Mouse (Mus musculus): ENCODE measurements around the gene Vwa3b.

Gene Vwa3b

DNA sequence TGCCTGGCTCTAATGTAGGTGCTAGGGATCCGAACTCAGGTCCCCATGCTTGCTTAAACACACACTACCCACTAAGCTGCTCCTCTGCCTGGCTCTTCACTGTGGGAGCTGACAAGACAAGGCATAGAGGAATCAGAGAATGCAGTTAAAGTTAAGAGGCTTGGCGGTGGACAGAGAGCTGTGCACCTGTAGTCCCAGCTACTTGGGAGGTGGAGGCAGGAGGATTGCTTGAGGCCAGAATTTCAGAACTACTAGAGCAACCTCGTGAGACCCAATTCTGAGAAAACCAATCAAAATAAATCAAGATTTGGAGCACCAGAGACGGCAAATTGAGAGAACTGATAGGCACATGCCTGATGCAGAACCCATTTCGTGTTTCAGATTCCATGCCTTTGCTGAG, 36.7 kb downstream of the Vwa3b start:
- no peak for DNase-seq (ENCODE audit: low read depth, low spot score)

DNA sequence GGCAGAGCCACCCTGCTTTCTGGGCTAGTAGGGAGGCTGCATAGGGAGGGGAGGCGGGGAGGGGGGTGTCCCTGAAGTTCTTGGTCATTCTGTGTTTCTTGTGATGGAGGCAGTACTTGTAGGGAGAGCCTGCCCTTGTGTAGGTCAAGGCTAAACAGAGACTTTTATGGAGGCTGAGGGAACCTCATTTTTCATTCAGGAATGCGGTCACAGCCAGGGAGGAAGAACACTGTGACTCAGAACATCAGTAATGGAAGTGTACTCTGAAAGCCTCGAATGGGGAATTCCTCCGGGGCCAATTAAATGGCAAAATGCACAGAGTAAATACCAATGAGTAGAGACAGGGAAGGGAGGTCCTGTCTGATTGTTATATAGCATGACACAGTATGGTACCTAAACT, 37.4 kb downstream of the Vwa3b start:
- no peak for DNase-seq (ENCODE audit: low read depth, low spot score)

DNA sequence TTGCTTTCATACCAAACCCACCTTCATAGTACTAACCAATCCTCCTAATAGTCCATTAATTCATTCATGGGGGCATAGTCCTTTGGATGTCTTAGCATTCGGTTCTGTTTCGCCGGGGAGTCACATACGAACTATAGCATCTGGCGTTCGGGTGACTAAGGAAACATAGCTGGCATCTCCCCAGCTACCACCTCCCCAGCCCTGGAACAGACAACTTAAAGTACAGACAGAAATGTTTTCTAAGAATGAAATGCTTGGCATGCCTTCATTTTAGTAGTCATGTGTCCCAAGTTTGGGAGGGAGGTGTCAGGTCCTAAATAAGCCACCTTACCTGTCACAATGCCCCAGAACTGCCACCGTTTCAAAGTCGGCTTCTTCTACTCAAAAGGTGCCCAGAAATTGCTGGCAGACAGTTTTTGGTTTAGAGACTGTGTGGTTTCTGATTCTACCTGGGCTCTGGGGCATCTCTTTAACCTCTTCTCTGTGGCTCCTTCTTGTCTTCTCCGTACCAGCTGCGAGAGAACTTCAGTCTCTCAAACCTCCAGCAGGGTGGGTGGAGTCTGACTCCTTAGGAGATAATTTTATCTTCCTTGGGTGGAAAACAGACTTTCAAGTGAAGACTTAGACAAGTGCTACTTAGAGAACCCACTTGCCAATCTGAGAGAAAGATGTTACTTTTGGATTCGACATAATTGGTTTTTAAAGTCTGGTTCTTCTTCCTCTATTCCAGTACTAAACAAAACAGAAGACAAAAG, 39.4 kb downstream of the Vwa3b start:
- peak; percentile 77 for DNase-seq (ENCODE audit: low read depth, low spot score)

DNA sequence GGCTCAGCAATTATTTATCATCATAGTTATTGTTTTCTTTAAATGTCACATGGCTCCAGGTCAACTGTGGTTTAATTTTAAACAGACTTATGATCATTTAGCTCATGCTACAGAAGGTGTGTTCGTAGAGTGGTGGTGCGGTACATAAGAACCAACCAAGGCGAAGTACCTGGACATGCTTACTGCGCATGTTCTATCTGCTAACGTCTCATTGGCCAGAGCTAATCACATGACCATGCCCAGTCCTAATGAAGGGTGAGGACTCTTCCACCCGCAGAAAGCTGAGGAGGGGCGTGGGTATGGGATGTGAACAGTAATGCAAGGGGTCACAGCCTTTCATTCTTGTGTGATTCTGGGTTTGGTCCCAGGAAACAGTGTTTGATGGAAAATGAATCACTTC, 49.4 kb downstream of the Vwa3b start:
- DNase-seq (ENCODE audit: low read depth, low spot score), result no peak

DNA sequence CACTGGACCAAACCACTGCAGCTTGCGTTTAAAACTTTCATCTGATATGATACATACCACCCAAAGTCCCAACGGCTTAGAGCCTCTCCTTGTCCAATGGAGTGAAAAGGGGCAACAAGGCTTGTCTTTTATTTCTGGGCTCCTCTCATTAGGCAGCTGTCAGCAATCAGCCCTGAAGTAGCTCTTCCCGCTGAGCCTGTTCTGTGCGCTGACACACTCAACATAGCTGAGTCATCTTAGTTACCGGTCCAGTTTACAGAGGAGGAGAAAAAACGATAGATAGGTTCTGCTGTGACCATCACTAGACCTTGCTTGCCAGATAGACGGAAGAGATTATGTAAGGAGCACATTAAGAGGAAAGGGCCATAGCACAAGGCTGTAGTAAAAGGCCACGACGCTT, 50.9 kb downstream of the Vwa3b start:
- DNase-seq (ENCODE audit: low read depth, low spot score), result no peak

DNA sequence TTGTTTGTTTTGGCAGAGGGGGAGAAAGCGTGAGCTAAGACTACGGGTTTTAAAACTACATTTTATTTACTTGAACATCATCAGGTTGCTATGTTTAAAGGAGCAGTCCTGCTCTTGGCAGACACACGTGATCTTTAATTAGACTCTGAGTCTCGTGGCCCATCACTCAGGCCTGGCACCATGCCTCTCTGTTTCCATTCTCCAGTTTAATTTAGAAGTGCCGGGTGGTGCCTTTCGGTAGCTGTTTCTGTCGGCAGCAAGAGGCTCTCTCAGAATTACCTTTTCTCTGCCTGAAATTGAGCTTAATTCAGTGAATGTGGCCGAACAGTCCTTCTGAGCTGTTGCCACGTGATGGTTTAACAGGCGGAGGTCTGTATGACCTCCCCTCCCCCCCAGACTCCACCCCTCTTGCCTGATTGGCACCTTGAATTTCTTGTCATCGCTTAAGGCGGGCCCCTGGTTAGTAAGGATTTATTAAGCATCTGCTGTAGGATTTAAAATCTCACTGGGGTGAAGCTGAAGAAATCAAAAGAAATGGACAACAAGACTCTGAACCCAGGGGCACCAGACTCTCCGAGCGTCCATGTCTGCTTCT, 51.7 kb downstream of the Vwa3b start:
- DNase-seq (ENCODE audit: low read depth, low spot score), result peak; percentile 81

DNA sequence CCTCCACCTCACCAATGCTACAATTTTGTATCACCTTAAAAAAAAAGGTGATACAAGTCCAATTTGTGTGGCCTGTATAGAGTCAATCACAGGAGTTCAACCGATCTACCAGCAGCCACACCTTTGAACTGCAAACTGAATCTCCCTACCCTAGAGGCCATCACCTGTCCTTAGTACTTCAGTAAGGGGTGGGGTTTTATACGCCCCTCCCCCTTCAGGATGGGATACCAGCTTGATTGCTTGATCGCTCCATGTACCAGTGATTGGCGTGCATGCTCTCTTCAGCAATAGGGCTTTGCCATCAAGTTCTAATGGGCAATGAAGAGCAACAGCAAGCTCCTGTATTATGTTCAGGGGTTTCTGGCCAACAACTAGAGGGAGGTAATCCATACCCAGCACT, 54.0 kb downstream of the Vwa3b start:
- DNase-seq (ENCODE audit: low read depth, low spot score), result no peak

DNA sequence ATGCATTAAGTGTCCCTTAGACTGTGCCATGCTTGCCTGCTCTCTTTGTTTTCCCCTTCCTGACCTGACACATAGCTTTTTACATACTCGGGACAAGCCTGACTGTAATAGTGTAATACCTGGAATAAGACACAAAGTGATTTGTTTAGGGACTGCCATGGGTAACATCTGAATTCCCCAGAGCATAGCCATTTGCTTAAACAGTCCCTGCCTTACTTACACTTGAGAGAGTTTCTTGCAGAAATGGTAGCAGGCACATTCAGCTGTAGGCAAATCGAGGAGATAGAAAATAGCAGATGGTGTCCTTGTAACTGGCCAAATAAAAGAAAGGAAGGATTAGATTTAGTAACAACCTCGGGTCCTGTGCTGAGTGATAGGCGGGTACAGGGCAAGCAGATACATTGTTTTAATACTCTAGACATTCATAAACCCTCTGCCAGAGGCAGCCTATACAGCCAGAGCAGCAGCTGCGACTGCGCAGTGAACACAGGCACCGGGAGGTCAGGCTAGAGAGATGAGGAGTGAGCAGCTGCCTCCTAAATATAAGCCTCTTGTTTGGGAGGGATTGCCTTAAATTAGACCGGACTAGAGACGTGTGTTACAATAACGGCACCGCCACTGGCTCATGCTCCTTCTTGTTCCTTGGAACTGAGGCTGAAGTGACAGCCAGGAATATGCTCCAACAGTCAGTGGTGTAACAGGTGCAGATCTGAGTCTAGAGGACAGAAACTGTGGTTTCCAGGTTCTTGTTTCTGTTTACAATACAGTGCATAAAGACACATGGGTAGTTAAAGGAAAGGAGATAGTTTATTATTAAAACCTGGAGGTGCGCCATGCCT, 55.2 kb downstream of the Vwa3b start:
- peak; percentile 51 for DNase-seq (ENCODE audit: low read depth, low spot score)

DNA sequence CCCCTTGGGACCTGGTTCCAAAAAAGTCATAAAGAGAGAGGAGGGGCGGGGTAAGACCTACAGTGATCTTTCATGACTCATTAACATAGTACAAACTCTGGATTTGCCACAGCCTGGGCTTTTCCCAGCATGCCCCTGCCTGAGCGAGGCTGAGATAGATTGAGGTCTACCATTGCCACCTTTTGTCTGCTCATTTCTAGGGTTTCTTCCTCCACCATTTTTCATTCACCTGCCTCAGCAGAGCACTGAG, 55.7 kb downstream of the Vwa3b start:
- DNase-seq (ENCODE audit: low read depth, low spot score), result no peak

DNA sequence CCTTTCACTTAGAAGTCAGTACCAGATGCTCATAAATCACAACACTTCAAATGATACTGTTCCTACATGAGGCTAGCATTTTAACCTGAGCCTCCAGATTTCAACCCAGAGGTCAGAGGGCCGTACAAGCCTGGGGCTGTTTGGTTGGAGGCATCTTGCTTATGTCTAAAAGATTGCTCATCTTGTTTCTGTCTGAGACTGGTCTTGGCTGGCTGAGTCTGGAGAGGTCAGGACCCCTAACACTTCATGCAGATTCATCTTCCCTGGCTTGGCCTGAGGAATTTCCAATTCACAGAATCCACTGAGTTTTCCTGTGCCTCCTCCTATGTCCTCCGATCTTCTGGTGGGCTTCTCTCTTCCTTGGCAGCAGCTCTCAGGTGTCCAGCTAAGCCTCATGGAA, 57.7 kb downstream of the Vwa3b start:
- DNase-seq (ENCODE audit: low read depth, low spot score), result no peak

DNA sequence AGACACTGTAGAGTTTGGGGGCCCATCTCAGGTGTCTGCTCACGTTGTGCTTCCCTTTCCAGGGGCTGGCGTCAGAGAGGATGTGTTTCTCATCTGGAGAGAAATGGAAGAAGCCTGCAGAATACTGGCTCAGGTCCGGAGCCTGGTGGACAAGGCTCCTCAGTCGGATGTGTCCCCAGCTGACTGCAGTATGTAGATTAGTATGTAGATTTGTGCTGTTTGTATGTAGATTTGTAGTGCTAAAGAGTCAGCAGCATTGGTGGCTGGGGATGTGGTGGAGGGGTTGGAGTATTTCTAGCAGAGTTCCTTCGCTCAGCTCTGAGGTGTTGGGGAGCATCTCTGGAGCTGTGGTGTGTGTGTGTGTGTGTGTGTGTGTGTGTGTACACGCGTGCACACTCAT, 58.8 kb downstream of the Vwa3b start:
- no peak for DNase-seq (ENCODE audit: low read depth, low spot score)

DNA sequence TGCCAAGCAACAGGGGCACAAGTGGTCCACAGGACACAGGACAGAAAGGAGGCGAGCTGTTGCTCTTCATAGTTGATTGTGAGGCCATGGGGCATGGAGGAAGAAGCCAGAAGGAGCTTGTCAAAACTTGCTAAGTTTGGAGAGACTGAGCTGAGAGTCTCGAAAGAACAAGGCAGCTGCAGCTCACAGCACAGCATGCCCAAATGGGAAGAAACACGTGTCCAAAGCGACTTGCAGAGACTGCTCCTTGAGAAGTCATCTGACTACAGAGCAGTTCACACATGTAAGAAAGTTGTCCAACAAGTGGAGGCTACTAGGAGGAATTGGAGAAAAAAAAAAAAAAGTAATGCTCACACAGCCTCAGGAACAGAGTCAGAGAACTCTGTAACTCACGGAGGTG, 62.8 kb downstream of the Vwa3b start:
- no peak for DNase-seq (ENCODE audit: low read depth, low spot score)

DNA sequence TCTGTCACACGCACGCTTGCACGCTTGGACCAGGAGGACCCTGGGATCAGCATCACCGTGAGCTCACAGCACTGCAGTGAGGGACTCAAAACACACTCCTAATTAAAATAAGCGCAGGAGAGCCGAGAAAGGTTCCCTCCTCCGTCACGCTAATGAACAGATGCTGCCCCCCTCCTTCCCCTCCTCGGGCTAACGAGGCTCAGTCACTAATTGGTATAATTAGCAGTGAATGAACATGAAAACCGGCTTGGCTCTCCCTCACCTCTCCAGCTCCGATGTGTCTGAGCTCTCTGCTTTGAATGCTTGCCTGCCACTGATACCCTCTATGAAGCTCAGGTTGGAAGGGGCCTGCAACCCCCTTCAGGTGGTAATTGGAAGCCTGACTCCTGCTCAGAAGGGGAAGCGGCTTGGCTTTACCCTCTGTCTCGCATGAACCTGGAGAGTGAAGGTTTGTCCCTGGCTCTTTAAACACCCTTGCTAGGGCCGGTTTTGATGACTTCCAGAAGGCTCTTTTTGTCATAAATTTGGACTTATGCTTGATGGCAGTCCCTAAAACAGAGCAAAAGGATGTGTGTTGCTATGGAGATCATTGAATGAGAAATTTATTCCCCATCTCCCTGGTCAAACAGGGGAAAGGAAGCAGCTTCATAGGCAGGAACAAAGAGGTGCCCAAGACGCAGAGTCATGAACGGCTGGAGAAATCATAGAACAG, 71.1 kb downstream of the Vwa3b start:
- DNase-seq (ENCODE audit: low read depth, low spot score), result no peak

DNA sequence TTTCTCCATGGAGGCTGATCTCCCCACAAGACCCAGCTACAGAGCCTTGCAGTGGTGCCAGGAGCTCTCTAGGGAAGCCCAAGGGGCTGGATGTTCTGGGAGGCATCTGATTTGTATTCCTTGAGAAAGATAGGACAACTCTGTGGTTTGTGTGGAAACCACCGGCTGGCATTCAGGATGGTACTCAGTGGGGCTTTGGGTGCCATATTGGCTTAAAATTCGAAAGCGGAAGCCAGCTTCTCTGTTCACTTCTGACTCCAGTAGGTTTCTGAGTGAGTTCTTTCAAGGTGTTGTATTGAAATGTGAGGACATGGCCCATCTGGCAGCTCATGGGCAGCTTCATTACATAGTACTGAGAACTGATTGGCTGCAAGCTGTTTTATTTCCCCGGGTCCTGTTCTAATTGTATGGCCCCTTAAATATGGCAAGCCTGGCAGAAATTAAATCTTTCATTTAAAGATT, 71.7 kb downstream of the Vwa3b start:
- DNase-seq (ENCODE audit: low read depth, low spot score), result no peak

DNA sequence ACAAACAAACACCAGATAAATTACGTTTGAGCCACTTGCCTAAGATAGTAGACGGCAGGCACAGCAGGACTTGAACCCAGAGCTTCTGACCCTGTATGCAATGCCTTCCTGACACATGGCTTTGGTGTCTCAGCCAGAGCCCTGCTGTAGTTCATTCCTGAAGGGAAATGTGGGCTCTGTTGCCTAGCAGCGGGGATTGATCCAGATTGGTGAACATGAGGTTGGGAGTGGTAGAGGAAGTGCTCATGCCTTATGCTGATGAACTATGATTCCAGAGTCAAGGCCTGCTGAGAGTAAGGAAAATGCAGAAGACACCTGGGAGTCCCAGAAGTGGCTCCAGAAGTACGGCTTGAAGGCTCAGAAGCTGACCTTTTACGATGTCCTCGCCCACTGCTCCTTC, 74.0 kb downstream of the Vwa3b start:
- no peak for DNase-seq (ENCODE audit: low read depth, low spot score)

DNA sequence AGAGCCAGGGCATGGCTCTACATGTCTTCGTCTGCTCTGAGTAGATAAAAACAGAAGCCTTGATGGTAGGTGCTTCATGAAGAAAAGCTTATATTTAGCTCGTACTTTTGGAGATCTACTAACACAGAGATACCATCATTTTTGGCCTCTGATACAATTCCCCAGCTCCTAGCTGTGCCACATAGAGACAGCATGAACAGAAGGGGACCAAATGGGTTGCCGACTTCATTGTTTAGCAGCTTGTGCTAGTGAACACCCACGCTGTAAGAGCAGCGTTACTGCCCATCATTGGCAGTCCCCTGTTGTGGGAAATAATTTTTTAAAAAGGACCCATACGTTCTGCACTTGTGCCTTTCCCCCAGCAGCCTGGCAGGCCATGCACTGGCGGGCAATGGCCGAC, 74.6 kb downstream of the Vwa3b start:
- no peak for DNase-seq (ENCODE audit: low read depth, low spot score)

DNA sequence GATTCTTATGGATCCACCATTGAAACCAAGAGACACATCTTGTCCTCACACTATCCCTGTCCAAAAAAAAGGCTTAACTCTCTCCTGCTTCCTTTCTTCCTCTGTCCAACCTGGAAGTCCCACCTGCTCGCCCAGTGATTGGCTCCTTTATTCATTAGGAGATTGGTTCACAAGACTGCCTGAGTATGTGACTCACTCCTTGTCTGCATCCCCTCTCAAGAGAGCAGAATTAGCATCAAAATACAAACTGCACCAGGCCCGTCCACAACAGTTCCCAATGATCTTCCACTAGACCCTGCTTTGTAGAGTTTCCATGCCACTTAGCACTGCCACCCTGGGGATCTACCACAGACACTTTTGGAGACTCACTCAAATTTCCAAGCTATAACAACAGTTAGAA, 75.3 kb downstream of the Vwa3b start:
- no peak for DNase-seq (ENCODE audit: low read depth, low spot score)

DNA sequence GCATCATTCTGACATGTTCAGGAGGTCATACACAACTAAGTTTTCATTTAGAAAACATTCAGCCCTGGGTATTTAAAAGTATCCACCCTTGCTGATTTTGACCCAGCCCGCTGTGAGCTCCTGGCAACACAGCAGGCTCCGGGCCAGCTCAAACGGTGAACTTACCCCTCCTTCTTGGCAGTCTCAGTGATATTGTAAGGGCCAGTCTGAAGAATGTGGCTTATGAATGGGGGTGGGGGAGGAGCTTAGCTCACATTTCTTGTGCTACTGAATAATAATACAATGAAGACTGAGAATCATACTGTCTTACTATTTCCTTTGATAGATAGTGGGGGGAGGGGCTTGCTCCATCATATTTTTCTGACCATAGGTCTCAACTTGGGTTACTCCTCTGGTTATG, 78.8 kb downstream of the Vwa3b start:
- no peak for DNase-seq (ENCODE audit: low read depth, low spot score)

DNA sequence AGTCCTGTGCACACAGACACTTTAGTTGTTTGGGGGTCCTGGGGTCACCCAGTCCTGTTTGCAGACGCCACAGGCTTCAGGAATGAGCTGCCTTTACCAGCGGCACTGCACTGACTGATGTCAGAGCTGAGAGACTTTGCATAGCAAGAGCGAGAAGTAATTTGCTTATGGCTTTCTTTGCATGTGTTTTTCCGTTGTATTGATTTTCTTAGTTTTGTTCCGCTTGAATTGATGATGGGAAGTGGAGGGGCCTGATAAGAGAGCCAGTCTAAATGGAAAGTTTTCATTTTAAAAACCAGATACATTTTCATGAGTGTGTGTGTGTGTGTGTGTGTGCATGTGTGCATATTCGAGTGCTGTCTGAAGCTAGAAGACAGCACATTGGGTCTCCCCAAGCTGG, 87.4 kb downstream of the Vwa3b start:
- DNase-seq (ENCODE audit: low read depth, low spot score), result no peak

DNA sequence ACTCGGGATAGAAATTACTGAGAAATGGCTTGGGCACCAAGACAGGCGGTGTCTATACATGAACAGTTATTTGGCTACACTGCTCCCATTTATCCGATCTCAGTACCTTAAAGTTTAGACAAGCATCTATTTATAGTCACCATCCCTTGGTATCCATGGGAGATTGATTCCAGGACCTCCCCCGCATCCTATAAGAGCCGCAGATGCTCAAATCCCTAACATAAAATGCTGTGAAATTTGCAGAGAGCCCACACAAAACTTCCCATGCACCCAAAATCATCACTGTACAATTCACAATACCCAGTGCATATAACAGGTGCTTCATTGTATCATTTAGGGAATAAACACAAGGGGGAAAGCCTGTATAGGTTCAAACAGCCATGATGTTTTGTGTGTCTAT, 89.5 kb downstream of the Vwa3b start:
- DNase-seq (ENCODE audit: low read depth, low spot score), result no peak

DNA sequence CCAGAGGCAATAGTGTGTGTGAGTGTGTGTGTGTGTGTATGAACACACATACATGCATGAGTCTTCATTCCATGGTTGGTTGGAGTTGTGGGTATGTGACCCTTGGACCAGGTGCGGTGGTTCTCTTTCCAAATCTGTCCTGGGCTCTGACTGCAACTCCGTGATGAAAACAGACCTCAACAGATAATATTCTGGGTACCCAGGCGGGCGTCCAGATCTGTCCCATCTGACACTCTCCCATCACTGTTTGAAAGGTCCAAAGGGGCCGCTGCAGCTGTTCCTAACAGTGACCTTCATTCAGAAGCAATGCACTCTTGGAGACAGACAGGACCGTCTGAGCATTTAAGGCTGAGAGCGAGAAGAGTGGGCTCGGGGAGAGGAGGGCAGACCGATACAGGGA, 90.2 kb downstream of the Vwa3b start:
- no peak for DNase-seq (ENCODE audit: low read depth, low spot score)

DNA sequence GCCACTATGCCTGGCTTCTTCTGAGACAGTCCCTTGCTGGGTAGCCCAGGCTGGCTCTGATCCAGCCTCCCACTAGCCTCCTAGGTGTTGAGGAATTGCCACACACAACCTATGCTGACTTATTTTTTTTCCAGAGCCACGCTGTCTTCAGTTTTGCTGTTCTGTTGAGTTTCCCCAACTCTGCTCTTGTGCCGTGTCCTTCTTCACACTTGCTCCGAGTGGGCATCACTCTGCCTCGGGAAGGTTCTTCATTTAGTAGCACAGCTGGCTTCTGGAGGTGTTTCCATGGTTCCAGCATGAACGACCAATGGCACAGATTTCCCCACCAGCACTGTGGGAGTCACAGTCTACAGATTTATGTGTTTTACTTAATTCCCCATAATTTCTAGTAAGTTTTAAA, 91.6 kb downstream of the Vwa3b start:
- no peak for DNase-seq (ENCODE audit: low read depth, low spot score)

All from telencephalon, adult 2 months (tissue).